Mouse (Mus musculus): Measurements from ENCODE around the gene Setd3. TPM values are rescaled to one million over a fixed set of nuclear protein-coding genes. Genes with fewer than 3 reads are reported as not detected.

Gene Setd3
- polyA plus RNA-seq (2012; rRNA removed): 13.2 and 14.5 TPM in 2 replicates

GRCm38 (mm10) chr12:108179246-108179320, at the start of gene Setd3:
Gene Setd3 (minus strand): TSS chr12:108179314.

DNA sequence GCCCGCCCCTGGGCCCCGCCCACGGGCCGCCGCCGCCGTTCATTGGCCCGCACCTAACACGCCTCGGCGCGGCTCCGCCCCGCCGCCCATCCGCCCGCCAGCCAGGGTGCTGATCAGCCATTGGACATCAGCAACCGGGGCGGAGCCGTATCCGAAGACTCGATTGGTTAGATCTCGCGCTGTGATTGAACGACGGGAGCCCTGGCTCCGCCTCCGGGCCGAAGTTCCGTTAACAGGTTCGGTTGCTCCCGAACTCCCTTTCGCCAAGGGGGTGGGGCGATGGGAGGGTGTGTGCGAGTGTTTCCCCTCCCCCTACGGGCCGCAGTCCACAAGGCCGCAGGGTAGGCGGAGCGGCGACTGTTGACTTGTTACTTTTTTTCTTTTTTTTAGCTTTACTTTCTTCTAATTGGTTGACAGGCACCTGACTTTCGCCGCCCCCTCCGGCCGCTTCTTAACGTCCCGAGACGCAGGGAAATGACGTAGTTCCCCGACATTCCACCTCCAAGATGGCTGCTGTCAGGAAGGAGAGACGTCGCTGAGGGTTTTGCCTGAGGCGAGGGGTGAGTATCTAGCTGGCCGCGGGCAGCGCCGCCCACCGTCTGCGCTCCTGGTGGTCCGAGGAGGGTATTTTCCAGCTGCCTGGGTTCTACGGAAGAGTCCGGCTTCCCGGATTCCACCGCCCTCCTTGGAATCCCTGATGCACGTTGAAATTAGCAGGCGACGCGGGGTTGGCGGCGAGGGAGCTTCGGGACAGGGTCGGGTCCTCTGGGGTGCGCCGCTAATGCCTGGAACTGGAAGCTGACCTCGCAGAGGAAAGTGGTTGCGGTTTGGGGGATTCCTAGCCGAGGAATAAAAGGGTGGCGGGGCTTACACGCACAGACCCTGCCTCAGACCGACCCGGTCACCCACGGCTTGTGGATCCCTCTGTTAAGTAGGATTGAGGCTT, 480 bp upstream of the Setd3 start, which contains the start of gene Ccnk:
Gene Ccnk, plus strand, starts transcription at position 259 of the 946 bp plus-strand sequence.

Other genes starting within 250 kb of the Setd3 start
- gene Bcl11b, start 175.7 kb downstream of the Setd3 start, polyA plus RNA-seq (2012; rRNA removed): 14.4 and 15.9 TPM in 2 replicates
- gene Ccnk, start 265 bp upstream of the Setd3 start, polyA plus RNA-seq (2012; rRNA removed): 8.4 and 9.5 TPM in 2 replicates
- 90.2 and 93.9 TPM in 2 replicates for gene Ccdc85c, start 96.1 kb upstream of the Setd3 start, polyA plus RNA-seq (2012; rRNA removed)
- 2.0 and 2.6 TPM in 2 replicates for gene Hhipl1, start 127.0 kb upstream of the Setd3 start, polyA plus RNA-seq (2012; rRNA removed)
- 1.1 and 1.2 TPM in 2 replicates for gene Cyp46a1, start 155.1 kb upstream of the Setd3 start, polyA plus RNA-seq (2012; rRNA removed)
- gene Eml1, start 191.6 kb upstream of the Setd3 start, polyA plus RNA-seq (2012; rRNA removed): 43.9 and 50.9 TPM in 2 replicates

Data from colon, adult 2 months (tissue).